Mouse (Mus musculus) ES-Bruce4 (cell line): Measurements from ENCODE around the gene Mapk1ip1l.

Experiments
- CTCF ChIP-seq: IDR thresholded peaks from one replicate; pipeline ENCODE4 v1.8.1; 2011; ENCODE audit warnings: low read depth, low read length
- EP300 ChIP-seq: IDR thresholded peaks from 2 replicates; pipeline ENCODE4 v1.6.1; 2011; ENCODE audit warnings: low read depth, low read length; ENCODE audit not compliant: insufficient read depth
- POLR2A ChIP-seq: IDR thresholded peaks from one replicate; pipeline ENCODE4 v1.8.1; 2011; ENCODE audit warnings: low read length; ENCODE audit not compliant: insufficient read depth

DNA sequence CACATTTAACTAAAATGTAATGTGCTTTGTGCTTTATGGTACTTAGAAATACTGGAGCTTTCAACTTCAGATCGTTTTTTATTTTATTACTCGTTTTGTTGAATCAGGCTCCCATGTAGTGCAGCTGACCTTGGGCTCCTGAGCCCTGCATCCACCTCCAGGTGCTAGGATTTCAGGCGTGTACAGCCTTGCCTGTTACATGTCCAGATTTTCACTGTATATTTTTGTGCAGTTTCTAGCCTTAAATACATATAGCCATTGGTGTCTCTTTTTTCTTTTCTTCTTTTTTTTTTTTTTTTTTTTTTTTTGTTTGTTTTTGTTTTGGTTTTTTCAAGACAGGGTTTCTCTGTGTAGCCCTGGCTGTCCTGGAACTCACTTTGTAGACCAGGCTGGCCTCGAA lies 16.5 kb upstream of the Mapk1ip1l start:
- TF ChIP-seq POLR2A = no peak
- no peak for TF ChIP-seq CTCF
- no peak for TF ChIP-seq EP300
